Mouse (Mus musculus): ENCODE data around the gene Rd3. TPM values are rescaled to one million over a fixed set of nuclear protein-coding genes. Genes with fewer than 3 reads are reported as not detected.

Gene Rd3
- polyA plus RNA-seq, 1 experiment from 2014 or later = 0.27 TPM

- no peak overlapping the region for H3K9ac ChIP-seq (ENCODE audit: low read depth, low read length)
- no peaks in the 10 kb centered on the region for H3K4me1 ChIP-seq (ENCODE audit: control insufficient read depth, insufficient read depth, low read length)
- no peak overlapping the region for H3K4me2 ChIP-seq (replicated peaks; ENCODE audit: low read depth, low read length)
- H3K36me3 ChIP-seq (ENCODE audit: control insufficient read depth, insufficient read depth, low read length) = no peaks in the 10 kb centered on the region
- H3K27ac ChIP-seq (ENCODE audit: low read depth, low read length) = no peak overlapping the region
- 94% methylated on average over 8 of the region's 8 CpGs for WGBS
- no peak for ATAC-seq (ENCODE audit: low FRiP score, low TSS enrichment)
- H3K27me3 ChIP-seq (ENCODE audit: control insufficient read depth, insufficient read depth, low read length) = no peaks in the 10 kb centered on the region
- no peak overlapping the region for H3K4me3 ChIP-seq (ENCODE audit: low read length)
- no peaks in the 10 kb centered on the region for H3K9me3 ChIP-seq (ENCODE audit: control insufficient read depth, low read length)
Observed at GRCm38 (mm10) chr1:191945341-191945740, 31.8 kb upstream of the Rd3 start.

DNA sequence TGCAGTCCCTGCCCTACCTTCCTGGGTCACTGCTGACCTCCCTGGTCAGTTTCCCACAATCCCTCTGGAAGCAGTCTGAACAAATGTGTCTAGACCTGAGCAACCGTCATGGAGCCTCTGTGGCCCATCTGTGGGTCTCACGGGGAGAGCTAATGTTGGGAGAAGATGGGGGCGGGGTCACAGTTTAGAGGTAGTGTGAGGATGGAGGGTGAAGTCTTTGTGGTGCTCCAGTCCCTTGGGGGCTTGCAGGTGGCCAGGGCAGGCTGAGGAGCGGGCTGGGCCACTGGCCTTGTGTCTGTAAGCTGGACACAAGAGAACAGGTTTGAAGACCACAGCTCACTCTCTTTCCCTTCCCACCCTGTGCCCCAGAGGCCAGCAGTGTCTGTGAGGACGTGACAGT lies 31.4 kb upstream of the Rd3 start:
- Histone ChIP-seq H3K36me3 (ENCODE audit: control insufficient read depth, insufficient read depth, low read length) (no peaks in the 10 kb centered on the region), H3K4me1 (ENCODE audit: control insufficient read depth, insufficient read depth, low read length) (no peaks in the 10 kb centered on the region), H3K9ac (ENCODE audit: low read depth, low read length) (no peak overlapping the region), H3K9me3 (ENCODE audit: control insufficient read depth, low read length) (no peaks in the 10 kb centered on the region), H3K4me3 (ENCODE audit: low read length) (no peak overlapping the region), H3K27ac (ENCODE audit: low read depth, low read length) (no peak overlapping the region), H3K27me3 (ENCODE audit: control insufficient read depth, insufficient read depth, low read length) (no peaks in the 10 kb centered on the region), H3K4me2 (replicated peaks; ENCODE audit: low read depth, low read length) (no peak overlapping the region)
- ATAC-seq (ENCODE audit: low FRiP score, low TSS enrichment) = no peak
- WGBS = 83% methylated on average over 5 of the region's 5 CpGs

DNA sequence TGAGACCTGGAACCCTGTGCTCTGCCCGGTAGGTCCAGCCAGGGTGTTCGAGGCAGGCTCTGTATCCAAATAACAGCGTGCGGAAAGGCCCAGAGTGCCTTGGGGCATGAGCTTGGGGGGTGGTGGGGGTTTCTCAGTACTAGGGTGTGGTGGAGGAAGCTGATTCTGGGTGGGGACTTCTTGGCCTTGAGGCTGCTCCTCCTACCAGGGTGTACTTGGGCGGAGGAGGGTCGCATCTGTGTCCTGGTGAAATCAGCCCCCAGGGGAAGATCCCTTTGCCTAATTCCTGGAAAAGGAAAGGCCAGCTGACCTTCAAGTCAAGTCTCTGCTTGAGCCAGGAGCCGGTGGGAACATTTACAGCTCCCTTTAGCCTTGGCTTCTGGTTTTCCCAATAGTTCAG lies 30.9 kb upstream of the Rd3 start:
- Histone ChIP-seq H3K9me3 (ENCODE audit: control insufficient read depth, low read length) (no peaks in the 10 kb centered on the region), H3K4me2 (replicated peaks; ENCODE audit: low read depth, low read length) (no peak overlapping the region), H3K9ac (ENCODE audit: low read depth, low read length) (no peak overlapping the region), H3K27ac (ENCODE audit: low read depth, low read length) (no peak overlapping the region), H3K4me1 (ENCODE audit: control insufficient read depth, insufficient read depth, low read length) (no peaks in the 10 kb centered on the region), H3K4me3 (ENCODE audit: low read length) (no peak overlapping the region), H3K36me3 (ENCODE audit: control insufficient read depth, insufficient read depth, low read length) (no peaks in the 10 kb centered on the region), H3K27me3 (ENCODE audit: control insufficient read depth, insufficient read depth, low read length) (no peaks in the 10 kb centered on the region)
- 72% methylated on average over 7 of the region's 7 CpGs for WGBS
- no peak for ATAC-seq (ENCODE audit: low FRiP score, low TSS enrichment)

DNA sequence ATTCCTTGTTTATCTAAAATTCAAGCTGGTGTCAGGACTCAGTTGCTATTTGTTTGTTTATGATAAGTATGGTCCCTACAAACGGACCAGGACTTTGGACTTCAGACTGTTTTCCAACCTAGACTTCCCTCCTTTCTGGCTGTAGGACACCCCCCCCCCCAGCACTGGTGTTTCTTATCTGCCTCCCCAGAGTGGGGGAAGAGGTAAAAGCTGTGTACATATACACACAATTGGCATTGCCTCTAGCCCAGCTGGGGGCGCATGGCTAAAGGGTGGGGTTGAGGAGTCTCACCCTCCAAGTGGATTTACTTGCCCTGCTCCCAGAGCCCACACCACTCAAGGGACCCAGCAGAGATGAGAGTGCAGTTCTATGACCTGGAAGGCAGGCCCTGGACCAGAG lies 30.3 kb upstream of the Rd3 start:
- Histone ChIP-seq H3K4me1 (ENCODE audit: control insufficient read depth, insufficient read depth, low read length) (no peaks in the 10 kb centered on the region), H3K4me3 (ENCODE audit: low read length) (no peak overlapping the region), H3K27me3 (ENCODE audit: control insufficient read depth, insufficient read depth, low read length) (no peaks in the 10 kb centered on the region), H3K9me3 (ENCODE audit: control insufficient read depth, low read length) (no peaks in the 10 kb centered on the region), H3K4me2 (replicated peaks; ENCODE audit: low read depth, low read length) (no peak overlapping the region), H3K27ac (ENCODE audit: low read depth, low read length) (no peak overlapping the region), H3K9ac (ENCODE audit: low read depth, low read length) (no peak overlapping the region), H3K36me3 (ENCODE audit: control insufficient read depth, insufficient read depth, low read length) (no peaks in the 10 kb centered on the region)
- WGBS = 79% methylated on average over 2 of the region's 2 CpGs
- ATAC-seq (ENCODE audit: low FRiP score, low TSS enrichment) = no peak

- Histone ChIP-seq H3K27me3 (ENCODE audit: control insufficient read depth, insufficient read depth, low read length) (no peaks in the 10 kb centered on the region), H3K9me3 (ENCODE audit: control insufficient read depth, low read length) (no peaks in the 10 kb centered on the region), H3K27ac (ENCODE audit: low read depth, low read length) (no peak overlapping the region), H3K4me1 (ENCODE audit: control insufficient read depth, insufficient read depth, low read length) (no peaks in the 10 kb centered on the region), H3K9ac (ENCODE audit: low read depth, low read length) (no peak overlapping the region), H3K36me3 (ENCODE audit: control insufficient read depth, insufficient read depth, low read length) (no peaks in the 10 kb centered on the region), H3K4me3 (ENCODE audit: low read length) (no peak overlapping the region), H3K4me2 (replicated peaks; ENCODE audit: low read depth, low read length) (no peak overlapping the region)
- 56% methylated on average over 8 of the region's 8 CpGs for WGBS
- no peak for ATAC-seq (ENCODE audit: low FRiP score, low TSS enrichment)
Observed at GRCm38 (mm10) chr1:191947796-191948195, 29.4 kb upstream of the Rd3 start.

- Histone ChIP-seq H3K36me3 (ENCODE audit: control insufficient read depth, insufficient read depth, low read length) (no peaks in the 10 kb centered on the region), H3K27ac (ENCODE audit: low read depth, low read length) (no peak overlapping the region), H3K9me3 (ENCODE audit: control insufficient read depth, low read length) (no peaks in the 10 kb centered on the region), H3K4me1 (ENCODE audit: control insufficient read depth, insufficient read depth, low read length) (no peaks in the 10 kb centered on the region), H3K4me2 (replicated peaks; ENCODE audit: low read depth, low read length) (no peak overlapping the region), H3K9ac (ENCODE audit: low read depth, low read length) (no peak overlapping the region), H3K4me3 (ENCODE audit: low read length) (no peak overlapping the region), H3K27me3 (ENCODE audit: control insufficient read depth, insufficient read depth, low read length) (no peaks in the 10 kb centered on the region)
- ATAC-seq (ENCODE audit: low FRiP score, low TSS enrichment) = no peak
- WGBS = 72% methylated on average over 8 of the region's 8 CpGs
Observed at GRCm38 (mm10) chr1:191948600-191948999, 28.6 kb upstream of the Rd3 start.

- Histone ChIP-seq H3K9ac (ENCODE audit: low read depth, low read length) (no peak overlapping the region), H3K36me3 (ENCODE audit: control insufficient read depth, insufficient read depth, low read length) (no peaks in the 10 kb centered on the region), H3K4me1 (ENCODE audit: control insufficient read depth, insufficient read depth, low read length) (no peaks in the 10 kb centered on the region), H3K4me3 (ENCODE audit: low read length) (no peak overlapping the region), H3K27ac (ENCODE audit: low read depth, low read length) (no peak overlapping the region), H3K27me3 (ENCODE audit: control insufficient read depth, insufficient read depth, low read length) (no peaks in the 10 kb centered on the region), H3K4me2 (replicated peaks; ENCODE audit: low read depth, low read length) (no peak overlapping the region), H3K9me3 (ENCODE audit: control insufficient read depth, low read length) (no peaks in the 10 kb centered on the region)
- no peak for ATAC-seq (ENCODE audit: low FRiP score, low TSS enrichment)
- WGBS = 64% methylated on average over 2 of the region's 2 CpGs
Observed at GRCm38 (mm10) chr1:191950611-191951010, 26.6 kb upstream of the Rd3 start.

DNA sequence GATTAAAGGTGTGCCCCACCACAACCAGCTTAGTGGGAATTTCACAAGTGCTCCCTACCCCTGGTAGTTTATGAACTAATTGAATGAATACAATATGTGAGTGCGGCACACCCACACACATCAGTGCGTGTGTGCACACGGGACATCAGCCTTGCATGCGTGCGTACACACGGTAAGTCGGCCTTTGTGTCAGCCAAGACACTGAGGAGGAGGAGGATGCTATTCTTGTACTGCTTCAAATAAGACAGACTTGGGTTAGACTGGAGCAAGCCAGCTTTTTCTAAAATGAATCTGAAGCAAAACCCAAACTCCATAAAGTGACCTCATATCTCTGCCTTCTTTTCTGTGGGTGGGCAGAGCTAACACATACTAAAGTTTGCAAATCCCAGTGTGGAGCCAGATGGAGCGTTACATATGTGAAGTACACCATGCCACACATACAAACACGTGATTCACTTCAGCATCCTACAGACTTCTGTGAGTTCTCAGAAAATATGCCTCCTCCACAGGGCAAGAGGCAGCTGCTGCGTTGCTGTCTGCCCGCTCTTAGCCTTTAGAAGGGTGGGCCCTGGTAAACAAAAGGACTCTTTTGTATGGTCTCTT lies 24.3 kb upstream of the Rd3 start:
- H3K27me3 ChIP-seq (ENCODE audit: control insufficient read depth, insufficient read depth, low read length) = no peaks in the 10 kb centered on the region
- WGBS = 88% methylated on average over 11 of the region's 11 CpGs
- H3K4me1 ChIP-seq (ENCODE audit: control insufficient read depth, insufficient read depth, low read length) = no peaks in the 10 kb centered on the region
- no peak overlapping the region for H3K9ac ChIP-seq (ENCODE audit: low read depth, low read length)
- no peaks in the 10 kb centered on the region for H3K9me3 ChIP-seq (ENCODE audit: control insufficient read depth, low read length)
- ATAC-seq (ENCODE audit: low FRiP score, low TSS enrichment) = no peak
- no peak overlapping the region for H3K4me2 ChIP-seq (replicated peaks; ENCODE audit: low read depth, low read length)
- no peaks in the 10 kb centered on the region for H3K36me3 ChIP-seq (ENCODE audit: control insufficient read depth, insufficient read depth, low read length)
- no peak overlapping the region for H3K27ac ChIP-seq (ENCODE audit: low read depth, low read length)
- no peak overlapping the region for H3K4me3 ChIP-seq (ENCODE audit: low read length)

DNA sequence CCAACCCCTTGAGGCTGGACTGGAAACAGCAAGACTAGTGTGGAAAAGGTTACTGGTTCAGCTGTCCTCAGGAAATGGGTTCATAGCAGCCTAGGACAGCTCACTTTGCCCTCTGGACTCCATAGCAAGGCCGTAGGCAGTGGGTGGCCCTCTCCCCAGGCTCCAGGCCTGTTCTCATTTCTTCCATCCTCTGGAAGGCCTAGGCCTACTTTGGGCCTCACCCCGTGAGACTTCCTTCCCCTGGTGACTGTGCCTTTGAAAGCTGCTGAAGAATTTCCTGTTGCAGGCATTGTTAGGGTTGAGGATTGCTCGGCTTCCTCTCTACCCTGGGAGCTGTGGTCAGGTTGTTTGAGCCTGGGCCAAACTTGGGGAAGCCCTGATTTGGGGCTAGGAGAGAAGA lies 22.1 kb upstream of the Rd3 start:
- Histone ChIP-seq H3K27me3 (ENCODE audit: control insufficient read depth, insufficient read depth, low read length) (no peaks in the 10 kb centered on the region), H3K36me3 (ENCODE audit: control insufficient read depth, insufficient read depth, low read length) (no peaks in the 10 kb centered on the region), H3K27ac (ENCODE audit: low read depth, low read length) (peak overlapping the region; percentile 37; the same call in 1 of the 2 replicates), H3K9me3 (ENCODE audit: control insufficient read depth, low read length) (no peaks in the 10 kb centered on the region), H3K9ac (ENCODE audit: low read depth, low read length) (no peak overlapping the region), H3K4me1 (ENCODE audit: control insufficient read depth, insufficient read depth, low read length) (no peaks in the 10 kb centered on the region), H3K4me3 (ENCODE audit: low read length) (no peak overlapping the region), H3K4me2 (replicated peaks; ENCODE audit: low read depth, low read length) (no peak overlapping the region)
- ATAC-seq (ENCODE audit: low FRiP score, low TSS enrichment) = no peak; the same call in 1 of the 2 replicates
- WGBS = 61% methylated on average over 3 of the region's 3 CpGs

Measured in kidney, embryonic 14.5 days (tissue).